Mouse (Mus musculus) kidney, adult 9 months (tissue): ENCODE data around the gene Chsy1.

Source experiments
- DNase-seq: peaks from one replicate; pipeline ENCODE4 v3.0.0; 2022

The Chsy1 gene

DNA sequence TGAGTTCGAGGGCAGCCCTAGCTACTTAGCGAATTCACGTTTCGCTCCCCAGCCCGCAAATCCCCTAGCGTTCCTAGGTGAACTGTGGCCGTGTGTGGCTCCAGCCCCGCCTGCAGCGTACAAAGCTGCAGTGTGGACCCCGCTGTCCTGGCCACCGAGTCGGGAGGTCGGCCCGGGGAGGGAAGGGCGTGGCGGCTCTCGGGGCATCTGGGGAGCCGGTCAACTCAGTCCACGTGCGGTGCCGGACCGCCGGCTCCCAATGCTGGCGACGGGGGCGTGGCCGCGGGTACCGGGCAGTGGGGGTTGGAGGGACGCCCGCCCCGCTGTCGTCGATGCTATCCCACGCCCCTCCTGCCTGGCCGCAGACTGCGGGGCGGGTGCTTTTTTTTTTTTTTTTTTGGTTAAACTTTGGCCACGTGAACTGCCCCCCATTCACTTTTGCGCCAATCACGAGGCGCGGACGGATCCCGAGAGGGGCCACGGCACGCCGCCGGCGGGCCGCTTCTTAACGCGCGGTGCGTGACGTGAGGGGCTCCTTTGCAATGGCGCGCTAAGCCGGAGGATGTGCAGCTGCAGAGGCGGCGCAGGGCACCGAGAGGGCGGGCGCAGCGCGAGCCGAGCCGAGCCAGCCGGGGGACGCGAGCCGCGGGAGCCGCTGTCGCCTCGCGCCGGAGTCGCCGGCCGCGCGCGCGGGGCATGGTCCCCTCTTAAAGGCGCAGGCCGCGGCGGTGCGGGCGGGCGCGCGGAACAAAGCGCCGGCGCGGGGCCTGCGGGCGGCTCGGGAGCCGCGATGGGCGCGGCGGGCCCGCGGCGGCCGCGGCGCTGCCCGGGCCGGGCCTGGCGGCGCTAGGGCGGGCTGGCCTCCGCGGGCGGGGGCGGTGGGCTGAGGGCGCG, at the start of gene Chsy1:
Chsy1 (plus strand) TSS at position 555 of the 894 bp plus-strand sequence.
- DNase-seq, result peak; percentile 89

DNA sequence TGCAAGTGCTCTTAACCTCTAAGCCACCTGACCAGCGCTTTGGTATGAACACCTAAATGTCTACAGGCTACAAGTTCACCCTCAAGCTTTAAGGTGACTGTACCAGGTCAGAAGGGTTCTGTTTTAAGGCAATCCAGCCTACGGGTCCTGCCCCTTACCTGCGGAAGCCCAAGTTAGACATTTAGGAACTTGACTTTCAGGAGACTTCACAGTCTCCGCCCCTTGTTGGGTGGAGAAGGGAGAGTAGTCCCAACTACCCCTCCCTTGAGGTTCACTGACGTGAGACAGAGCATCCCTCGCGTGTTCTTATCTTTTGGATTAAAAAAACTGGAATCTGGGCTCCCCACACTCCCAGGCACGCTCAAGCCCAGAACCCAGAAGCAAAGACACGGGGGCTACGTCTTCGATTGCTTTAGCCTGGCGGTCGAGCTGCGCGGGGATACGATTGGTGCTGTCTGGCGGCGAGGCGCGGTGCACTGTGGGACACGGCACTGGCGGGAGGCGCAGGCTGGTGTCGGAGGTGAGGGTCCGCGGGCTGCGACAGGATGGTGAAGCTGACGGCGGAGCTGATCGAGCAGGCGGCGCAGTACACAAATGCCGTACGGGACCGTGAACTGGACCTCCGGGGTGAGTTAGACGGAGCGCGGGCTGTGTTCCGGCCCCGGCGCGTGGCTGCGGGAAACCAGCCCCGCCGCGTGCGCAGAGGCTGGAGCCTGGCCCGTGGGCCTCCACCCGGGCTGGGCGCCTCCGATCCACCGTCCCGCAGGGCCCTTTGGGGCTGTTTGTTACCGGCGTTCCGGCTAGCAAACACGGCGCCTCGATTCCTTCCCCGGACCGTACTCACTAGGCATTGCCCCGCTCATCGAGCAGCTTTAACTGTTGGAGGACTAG, 49.0 kb upstream of the Chsy1 start:
- peak; percentile 89 for DNase-seq

DNA sequence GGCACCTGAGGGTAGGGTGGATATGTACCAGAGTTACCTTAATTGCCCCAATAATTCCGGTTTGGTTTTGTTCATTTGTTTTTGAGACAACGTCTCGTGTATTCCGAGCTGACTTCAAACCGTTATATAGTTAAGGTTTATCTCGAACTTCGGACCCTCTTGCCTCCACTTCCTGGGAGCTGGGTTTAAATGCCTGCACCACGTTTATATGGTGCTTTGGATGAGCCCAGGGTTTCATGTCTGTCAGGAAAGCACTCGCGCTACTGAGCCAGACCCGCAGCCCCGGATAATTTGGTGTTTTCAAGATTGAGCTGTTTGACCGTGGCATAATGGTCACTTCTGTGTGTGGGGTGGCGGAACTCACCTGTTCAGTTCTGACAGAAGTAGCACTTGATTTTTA, 48.3 kb upstream of the Chsy1 start:
- peak; percentile 21 for DNase-seq

DNA sequence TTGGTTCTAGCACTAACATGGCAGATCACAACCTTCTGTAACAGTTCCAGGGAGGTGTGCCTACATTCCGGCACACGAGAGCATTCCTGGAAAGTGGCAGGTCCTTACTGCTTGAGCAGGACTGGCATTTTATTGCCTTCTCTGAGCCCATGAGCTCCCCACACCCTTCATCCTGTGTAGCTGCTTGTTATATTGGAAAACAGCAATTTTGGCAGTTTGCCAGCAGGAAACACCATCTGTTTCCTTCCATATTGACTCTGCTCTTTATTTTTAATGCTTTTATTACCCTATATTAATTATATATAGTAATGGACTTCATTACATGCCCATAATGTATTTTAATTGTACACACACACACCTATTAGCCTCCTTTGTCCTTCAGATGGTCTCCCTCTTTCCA, 32.9 kb upstream of the Chsy1 start:
- DNase-seq, result no peak

DNA sequence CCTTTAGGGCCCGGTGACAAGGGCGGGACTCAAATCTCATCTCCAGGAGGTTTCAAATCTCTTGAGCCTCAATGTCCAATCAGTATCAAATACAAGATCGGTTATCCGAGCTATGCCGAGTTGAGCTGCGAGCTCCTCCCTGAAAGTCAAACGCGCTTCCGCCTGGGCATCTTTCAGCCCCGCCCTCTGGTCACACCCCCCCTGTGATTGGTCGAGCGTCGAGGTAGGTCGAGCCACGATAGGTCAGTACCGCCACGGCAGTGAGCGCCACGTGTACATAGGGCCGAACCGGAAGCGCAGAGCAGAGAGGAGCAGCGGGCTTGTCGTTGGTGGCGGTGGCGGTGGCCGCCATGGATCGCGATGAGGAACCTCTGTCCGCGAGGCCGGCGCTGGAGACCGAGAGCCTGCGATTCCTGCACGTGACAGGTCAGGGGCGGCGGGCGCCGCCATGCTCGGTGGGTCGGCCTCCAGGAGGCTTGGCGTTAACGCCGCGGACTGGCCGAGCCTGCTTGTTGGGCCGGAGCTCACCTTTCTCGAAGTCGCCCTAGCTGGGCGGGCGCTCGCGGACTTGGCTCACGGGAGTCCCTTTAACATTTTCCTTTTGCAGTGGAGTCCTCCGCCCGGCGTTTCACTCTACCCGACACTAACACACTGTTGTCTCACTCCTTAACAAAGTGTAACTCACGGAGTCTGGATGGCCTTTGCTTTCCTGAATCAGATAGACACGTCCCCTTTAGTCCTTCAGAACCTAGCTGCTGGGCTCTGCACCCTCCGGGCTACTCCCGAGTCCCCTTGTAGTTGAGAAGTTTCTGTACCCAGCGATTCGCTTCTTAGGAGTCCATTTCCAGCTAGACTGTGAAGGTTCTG, 29.7 kb upstream of the Chsy1 start, which contains the start of gene Selenos:
Selenos (plus strand) TSS at position 286 of the 867 bp plus-strand sequence.
- DNase-seq, result peak; percentile 97

DNA sequence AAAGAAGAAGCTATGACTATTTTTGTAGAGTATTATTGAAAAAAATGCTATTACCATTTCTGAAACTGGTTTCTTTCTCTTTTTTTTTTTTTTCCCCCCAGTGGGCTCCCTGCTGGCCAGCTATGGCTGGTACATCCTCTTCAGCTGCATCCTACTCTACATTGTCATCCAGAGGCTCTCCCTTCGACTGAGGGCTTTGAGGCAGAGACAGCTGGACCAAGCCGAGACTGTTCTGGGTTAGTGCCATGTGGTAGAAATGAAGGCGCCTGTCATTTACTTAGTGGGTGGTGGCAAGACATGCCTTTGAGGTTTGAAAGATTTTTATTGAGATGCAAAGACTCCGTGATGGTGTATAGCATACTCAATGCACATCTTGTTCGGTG, 29.1 kb upstream of the Chsy1 start:
- no peak for DNase-seq

DNA sequence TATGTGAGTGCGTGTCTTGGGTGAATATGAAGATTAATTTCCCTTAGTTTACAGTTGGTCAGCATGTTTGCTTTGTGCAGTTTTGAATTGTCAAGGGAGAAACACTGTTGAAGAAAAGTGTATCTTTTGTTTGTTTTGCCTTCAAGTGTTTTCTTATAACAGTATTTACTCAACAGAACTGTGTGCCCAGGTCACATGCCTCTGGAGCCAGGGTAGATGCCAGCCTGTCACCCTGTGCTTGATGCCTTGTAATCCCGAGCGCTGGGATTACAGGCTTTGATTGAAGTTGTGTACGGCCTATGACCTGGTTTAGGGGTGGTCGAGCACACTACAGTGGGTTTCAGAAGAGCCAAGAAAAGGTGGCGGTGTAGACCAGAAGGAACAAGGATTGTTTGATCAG, 25.6 kb upstream of the Chsy1 start:
- no peak for DNase-seq

DNA sequence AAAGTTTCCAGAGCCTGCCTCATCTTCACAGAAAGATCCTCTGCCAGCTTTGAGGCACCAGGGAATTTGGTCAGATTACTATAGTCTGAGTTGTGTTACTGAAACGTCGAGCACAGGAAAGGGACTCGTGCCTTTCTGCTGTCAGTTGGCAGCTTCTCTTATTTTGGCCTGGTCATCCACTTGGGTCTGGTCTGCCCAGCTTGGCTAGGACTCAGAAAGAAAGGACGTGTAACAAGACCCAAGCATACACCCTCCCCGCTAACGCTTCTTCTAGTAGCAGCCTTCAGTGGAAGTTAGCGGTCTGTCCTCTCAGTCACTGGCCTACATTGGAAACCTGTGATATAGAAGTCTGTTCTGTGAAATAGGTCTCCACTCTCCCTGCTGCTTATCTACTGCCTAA, 24.8 kb upstream of the Chsy1 start:
- no peak for DNase-seq

DNA sequence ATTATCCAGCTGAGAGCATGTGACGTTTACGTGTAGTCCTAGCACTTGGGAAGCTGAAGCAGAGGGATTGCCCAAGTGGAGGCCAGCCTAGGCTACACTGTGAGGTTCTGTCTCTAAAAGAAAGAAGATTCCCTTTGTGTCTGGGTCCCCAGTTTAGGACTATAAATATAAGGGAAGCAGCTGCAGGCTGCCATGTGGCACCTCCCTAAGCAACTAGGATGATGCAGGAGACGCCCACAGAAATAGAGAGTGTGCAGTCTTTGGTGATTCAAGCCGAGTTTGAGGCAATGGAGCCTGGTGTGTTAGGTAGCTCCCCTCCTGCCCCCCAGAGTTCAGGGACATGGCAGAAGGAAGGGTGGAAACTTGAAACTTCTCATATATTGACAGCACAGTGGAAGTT, 21.7 kb upstream of the Chsy1 start:
- no peak for DNase-seq

DNA sequence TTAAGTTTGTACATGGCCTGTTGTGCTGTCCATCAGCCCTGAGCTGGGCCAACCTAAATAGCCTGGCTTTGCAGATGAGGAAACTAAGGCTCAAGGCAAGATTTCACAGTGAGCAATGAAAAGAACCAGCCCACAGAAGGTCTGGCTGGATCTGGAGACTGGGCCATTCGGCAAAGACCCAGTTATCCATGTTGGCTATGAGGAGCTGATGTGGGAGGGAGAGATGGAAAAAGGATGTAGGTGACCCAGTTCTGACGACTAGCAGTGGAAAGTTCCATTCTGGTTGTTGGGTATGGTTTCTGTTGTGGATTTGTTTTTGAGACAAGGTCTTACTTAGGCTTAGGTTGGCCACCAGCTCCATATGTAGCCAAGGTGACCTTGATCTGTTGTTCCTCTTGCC, 21.2 kb upstream of the Chsy1 start:
- DNase-seq, result no peak

DNA sequence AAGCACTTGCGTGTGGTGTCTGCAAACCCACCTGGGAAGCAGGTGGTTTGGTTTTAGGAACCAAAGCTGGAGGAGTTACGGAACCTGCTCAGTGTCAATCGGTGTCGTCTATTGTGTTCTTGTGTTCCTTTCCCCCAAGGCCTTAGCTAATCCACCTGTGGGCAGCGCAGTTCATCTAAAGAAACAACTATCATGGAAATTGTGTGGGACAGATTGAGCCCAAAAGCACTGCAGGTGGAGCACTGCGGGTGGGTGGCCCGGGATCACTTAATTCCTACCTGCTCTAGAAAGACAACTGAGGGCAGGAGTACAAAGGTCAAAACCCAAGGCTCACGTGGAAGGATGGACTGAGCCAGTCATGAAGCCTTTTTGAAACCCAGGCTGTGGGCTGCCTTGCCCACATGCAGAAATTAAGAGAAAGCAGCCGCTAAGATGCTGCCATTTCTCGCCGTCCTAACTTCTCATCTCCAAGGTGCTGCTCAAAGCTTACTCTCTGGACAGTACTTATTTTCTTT, 18.6 kb upstream of the Chsy1 start:
- peak; percentile 34 for DNase-seq

DNA sequence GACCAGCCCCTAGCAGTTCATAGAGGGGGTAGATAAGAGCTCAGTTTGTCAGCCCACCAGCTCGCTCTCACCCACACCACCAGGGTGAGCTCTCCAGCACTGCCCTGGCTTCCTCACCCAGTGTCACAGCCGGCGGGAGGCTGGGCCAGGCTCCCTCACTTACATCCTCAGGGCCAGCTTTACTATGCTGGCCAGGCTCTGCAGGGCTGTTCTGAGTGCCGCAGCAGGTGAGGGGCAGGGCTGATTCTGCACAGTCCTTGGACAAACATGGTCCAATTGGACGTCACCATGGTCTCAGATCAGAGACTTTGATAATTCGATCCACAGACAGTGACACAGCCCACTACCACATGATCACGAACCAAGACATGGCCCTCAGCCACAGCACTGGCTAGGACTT, 17.8 kb upstream of the Chsy1 start:
- DNase-seq, result no peak

DNA sequence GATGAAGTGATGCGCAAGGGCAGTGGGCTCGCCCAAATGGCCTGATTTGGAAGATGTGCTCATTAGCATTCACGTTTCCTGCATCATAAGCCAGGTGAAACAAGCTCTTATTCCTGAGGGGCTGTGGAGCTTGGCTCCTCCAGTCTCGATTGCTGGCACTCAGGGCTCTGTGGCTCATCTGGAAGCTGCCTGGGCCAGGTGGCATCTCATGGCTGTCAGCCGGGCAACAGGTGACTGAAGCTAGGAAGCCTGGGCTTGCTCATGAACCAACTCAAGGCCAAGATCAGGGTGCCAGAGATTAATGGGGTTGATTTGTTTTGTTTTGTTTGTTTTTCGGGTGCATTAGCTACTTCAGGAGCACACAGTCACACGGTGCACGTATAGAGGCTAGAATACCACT, 16.7 kb upstream of the Chsy1 start:
- DNase-seq, result no peak

DNA sequence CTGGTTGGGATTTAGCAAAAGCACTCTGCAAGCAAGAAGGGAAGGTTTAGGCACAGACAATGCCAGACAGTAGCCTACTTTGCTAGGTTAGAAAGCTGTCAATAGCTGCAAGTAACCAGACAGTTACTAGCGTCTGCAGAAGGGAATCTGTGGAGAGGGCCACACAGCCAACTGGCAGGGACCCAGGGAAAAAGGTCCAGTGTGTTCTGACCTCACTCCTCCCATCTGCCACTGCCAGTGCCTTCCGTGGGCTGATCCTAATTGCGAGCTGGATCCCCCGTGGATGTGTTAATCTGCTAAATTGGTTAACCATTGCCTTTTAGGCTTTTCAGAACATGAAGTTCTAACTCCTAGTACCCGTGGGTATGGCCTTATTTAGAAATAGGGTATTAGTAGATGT, 15.2 kb upstream of the Chsy1 start:
- peak; percentile 72 for DNase-seq

DNA sequence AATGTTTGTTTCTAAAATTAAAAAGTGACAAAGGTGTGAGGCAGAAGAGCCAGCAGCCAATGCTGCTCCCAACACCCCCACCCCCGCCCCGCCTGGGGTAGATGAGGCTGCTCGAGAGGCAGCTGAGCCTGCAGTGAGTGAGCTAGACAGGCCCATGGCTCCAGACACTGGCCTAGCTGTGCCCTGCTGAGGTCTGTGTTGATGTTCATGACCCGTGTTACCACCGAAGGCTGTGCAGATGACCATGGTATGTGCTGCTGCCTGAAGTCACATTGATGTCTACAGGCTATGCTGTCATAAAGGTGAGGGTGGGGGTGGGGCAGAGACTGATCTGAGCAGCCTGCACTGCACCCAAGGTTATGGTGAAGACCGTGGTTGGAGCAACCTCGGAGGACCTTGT, 10.5 kb upstream of the Chsy1 start:
- DNase-seq, result no peak

DNA sequence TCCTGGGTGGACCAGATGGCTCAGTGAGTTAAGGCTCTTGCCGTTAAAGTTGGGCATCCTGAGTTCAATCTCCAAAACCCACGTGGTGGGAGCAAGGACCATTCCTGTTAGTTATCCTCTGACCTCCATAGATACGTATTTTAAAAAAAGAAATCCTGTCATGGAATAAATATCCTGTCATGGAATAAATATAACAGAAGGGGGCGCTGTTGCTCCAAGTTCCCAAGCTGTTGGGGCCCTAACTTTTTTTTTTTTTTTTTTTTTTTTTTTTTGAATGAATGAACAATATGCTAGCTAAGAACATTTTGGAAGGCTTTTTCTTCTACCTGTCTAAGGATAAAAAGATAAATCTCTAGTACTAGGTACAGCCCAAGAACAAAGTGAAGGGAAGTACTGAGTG, 7.4 kb upstream of the Chsy1 start:
- DNase-seq, result peak; percentile 64

DNA sequence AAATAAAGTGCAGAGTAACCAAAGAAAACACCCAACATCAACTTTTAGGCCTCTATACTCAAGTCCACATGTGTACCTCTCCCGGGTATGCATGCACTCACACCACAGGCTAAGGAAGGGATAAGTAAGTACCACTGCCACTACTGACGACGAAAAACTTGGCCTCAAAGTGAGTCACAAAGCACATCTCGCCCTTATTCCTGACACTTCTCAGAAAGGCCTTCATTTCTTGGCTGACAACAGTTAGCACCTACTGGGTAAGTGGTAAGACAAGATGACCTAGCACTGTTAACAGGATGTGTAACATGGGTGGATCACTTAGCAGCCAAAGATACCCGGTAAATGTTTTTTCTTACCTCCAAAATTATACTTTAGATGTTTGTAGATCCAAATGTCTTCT, 4.8 kb upstream of the Chsy1 start:
- no peak for DNase-seq

DNA sequence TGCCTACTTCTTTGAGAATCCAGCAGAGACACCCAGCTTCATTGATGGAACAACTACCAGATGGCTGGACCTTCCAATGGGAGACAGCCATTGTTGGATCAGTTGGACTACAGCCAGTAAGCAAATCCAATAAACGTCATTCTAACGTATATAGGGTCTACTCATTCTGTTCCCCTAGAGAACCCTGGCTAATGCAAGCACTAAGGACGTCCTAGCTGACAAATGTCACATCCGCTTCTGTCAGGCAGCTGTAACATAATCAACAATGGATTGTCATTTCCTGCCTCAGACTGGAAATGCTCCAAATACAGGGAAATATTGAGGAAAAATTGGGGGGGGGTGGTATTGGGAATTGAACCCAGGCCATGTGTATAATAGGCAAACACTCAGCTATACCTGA, 3.5 kb upstream of the Chsy1 start:
- no peak for DNase-seq

DNA sequence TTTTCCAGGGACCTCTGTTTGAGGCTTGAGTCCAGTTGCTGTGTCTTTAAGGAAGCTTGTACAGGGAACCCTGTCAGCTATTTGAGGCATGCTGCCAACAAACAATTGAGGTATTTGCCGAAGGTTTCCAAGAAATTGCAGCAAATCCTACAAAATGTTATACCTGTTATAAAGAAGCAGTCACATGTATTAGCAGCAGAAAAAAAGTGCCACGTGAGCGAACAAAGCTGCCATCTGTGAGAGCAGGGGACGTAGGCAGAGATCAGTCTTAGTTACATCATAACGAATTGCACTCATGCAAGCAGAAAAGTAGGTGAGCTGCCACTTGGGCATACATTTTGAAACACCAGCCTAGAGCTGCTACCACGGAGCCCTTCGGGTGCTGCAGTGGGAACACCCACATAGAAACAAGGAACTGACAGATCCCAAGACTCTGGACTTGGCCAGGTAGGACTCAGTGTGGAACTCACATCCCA, 2.7 kb upstream of the Chsy1 start:
- DNase-seq, result peak; percentile 33

DNA sequence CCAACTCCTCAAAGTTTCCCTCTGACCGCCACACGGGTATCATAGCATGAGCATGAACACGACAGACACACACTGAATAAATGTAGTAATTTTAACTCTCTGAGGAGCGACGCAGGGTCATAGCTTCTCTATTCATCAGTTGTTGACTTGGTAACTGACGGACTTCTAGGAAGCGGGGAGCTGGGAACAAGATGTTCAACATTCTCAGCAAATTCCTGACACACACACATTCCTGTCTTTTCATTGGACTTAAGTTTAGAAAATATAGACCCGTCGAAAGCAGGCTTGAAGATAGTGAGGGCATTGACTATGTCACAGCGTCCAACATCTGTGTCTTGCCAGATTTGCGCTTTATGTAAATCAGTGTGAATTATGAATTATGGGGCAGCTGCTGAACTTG, 2.1 kb upstream of the Chsy1 start:
- DNase-seq, result peak; percentile 28

DNA sequence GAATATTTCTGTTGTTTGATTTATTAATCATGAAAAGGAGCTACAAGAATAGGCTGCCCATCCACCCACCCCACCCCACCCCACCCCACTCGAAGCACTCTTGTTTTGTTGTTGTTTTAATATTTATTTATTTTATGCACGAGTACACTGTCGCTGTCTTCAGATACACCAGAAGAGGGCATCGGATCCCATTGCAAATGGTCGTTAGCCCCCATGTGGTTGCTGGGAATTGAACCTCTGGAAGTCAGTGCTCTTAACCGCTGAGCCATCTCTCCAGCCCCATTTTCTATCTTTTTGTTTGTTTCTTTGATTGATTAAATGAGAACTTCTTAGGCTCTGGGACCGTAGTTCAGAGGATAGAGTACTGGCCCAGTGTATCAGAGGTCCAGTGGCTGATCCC, 1.4 kb upstream of the Chsy1 start:
- DNase-seq, result peak; percentile 53

DNA sequence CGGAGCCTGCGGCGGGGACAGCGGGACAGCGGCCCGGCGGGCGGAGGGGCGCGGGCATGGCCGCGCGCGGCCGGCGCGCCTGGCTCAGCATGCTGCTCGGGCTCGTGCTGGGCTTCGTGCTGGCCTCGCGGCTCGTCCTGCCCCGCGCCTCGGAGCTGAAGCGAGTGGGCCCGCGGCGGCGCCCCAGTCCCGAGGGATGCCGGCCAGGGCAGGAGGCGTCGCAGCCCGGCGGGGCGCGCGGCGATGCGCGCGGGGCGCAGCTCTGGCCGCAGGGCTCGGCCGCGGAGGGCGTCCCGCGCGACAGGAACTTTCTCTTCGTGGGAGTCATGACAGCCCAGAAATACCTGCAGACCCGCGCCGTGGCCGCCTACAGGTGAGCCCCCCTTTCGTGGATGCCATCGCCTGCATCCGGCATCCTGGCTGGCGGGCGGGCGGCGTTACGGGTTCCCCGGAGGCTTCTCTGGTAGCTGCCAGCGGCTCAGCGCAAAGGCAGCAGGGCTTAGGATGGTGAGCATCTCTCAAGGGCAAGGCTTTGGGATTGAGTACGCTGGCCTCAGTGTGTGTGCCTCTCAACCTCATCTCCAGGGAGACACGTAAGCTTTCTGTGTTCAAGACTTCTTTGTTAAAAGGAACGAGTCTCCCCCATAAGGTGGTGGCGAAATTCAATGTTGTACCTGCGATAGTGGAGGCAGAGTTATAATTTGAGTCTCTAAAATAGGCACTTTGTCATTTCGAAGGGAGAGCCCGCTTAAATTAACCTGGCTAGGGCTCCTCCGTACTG, 730 bp downstream of the Chsy1 start:
- DNase-seq, result no peak
